Mouse (Mus musculus) cerebellum, adult 18-20 months (tissue): ENCODE measurements at regions not wholly inside any gene's neighbourhood (a gene's known extent, or its start where the extent isn't known, plus 50 kb on each side); places are given as distances from the start of the nearest gene placed in this dataset.

ENCODE experiments used
- DNase-seq, 2 experiments: peaks; one replicate each; pipeline ENCODE4 v3.0.0; 2021

DNA sequence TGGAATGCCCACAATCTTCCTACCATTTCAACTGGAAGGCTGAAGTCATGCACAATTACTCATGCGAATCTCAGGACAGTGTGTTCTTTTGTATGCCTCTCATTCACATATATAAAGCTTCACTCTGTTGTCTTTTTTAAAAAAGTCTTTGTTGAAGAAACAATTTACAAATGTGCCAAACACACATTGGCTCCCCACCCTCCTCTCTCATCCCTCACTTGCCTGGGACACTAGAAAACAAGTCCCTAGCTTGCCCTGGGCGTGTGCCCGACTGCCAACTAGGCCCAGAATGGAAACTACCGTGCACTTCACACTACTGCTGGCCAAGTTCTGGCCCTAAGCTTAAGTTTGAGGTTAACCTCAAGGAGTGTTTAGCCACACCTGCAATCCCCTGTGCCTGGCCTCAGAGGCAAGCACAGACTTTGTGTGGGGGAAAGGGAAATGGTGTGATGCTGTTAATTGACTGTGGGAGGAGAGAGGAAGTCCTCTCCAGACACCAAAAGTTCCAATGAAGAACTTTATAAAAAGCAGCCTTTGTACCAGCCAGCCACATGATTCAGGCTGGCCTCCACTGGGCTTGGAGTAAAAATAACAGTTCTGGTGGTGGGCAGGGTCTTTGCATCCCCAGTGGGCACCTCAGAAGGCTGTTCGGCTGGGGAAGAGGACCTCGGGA is 70.2 kb upstream of the Picalm start:
- no peak for DNase-seq

- no peak for DNase-seq
These were observed 69.5 kb upstream of the Picalm start for GRCm38 (mm10) chr7:90060343-90061175.

- DNase-seq, result no peak
These were observed 68.3 kb upstream of the Picalm start for GRCm38 (mm10) chr7:90061701-90062100.

DNA sequence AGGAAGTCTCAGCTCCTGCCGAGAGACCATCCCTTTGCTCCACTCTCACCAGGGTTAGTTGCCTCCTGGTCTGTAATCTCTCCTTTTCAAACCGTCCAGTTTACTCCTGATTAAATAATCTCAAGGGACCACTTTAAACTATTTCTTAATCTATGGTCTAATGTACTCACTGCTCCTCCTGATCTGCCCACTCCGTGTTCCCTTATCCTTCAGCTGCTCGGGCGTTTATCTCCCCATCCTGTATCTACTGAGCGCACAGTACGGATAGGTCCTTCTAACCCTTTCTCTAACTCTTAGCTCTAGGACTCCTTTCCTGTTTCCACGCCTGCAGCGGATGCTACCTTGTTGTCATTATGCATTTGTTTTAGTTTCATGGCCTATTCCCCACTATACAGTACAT is 67.1 kb upstream of the Picalm start:
- DNase-seq, result no peak

DNA sequence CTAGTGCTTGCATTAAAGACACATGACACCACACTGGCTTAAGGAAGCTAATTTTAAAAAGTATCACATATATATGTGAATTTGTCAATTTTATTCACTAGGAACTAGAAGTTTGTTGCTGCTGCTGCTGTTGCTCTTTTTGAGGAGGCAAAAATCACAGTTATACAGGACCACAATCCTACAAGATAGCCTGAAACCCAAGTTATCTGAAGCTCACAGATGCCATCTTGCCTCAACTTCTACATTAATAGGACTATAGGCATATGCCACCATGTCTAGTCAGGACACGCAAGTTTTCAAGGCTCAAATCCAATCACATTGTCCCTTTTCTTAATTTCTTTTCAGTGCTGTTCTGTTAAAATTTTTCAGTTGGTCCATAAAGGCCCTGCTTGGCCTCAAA is 65.8 kb upstream of the Picalm start:
- DNase-seq, result no peak

DNA sequence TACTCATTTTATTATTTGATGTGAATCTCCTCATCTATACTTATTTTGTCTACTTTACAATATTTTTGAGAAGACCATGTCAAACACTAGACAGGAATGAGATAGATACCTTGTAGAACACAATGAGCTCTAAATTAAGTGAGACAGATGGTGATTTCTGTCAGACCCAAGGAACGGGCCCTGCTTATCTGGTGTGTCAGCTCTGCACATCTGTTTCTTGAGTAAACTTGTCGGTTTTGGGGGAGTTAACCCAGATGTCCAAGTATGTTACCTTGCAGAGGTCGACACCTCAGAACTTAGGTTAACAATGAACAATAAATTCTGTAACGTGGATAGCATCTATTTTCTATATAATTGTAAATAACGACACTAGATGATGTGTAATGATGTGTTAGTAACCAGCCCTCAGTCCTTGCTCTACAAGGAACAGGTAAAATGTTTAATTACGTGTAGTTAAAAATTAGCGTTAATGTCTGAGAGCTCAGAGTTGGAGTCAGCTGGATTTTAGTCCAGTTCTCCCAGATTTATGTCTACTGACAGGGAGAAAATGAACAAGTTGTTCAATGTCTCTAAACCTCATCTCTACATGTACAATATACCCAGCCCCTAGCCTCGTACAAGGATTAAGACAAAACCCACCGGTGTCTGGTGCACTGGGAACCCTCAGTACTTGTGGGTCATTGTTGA is 64.6 kb upstream of the Picalm start:
- DNase-seq, result no peak

DNA sequence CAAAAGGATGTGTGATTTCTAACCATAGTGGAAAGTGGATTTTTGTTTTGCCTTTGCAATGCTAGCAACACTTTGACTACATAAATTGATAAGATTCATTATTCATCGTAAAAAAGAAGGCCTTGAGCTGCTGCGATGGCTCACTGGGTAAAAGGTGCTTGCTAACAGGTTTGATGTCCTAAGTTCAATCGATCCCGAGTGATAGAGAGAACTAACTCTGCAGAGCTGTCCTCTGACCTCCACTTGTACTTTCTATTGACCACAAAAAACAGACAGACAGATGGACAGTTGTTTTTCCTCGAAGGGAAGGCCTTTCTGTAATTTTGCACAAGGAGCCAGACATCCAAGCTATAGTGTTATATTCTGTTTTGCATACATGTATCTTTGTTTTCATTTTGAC is 63.7 kb upstream of the Picalm start:
- no peak for DNase-seq

DNA sequence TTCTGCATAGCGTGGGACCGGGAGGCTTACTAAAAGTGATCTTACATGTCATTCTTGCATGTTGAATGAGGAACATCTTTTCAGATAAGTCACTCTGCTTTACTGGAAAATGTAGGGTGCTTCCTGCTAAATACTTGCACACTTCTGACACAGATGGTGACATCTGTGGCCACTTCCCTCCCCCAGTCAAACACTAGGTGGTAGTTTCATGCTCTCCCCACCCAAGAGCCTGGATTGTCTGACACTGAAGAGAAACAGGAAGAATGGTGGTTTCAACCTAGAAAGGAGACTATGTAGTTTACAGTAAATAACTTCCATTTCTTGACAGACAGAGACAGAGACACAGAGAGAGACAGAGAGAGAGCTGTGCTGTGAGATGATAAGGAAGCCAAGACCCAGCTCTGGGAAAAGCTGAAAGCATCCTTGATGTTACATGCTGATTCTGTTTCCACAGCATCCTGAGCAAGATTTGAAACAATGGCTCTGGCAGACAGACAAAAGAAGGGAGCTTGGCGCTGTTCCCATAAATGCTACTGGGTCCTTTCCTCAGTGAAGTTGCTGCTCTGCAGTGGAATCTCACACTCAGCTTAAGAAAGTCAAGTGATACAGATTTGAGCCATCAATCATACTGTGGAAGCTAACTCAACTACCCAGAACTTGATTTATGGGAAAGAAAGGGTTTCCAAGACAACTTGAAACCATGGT is 61.9 kb upstream of the Picalm start:
- DNase-seq, result no peak

DNA sequence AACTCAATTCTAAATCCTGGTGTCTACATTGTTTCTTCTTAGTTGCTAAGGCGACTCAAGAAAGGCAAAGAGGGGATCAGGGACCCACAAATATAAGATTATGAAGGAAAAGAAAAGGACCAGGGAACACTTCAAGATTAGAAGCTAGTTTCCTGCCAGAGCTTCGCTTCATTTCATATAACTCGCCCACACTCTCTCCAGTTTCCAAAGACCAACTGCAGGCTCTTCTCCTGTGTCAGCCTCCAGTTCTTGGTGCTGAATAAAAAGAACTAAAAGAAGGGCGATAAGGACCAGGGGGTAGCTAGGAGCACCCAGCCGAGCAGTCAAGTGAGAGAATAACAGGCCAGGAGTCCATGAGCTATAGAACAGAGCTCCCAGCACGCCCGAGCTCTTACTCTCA is 59.7 kb upstream of the Picalm start:
- DNase-seq, result no peak

DNA sequence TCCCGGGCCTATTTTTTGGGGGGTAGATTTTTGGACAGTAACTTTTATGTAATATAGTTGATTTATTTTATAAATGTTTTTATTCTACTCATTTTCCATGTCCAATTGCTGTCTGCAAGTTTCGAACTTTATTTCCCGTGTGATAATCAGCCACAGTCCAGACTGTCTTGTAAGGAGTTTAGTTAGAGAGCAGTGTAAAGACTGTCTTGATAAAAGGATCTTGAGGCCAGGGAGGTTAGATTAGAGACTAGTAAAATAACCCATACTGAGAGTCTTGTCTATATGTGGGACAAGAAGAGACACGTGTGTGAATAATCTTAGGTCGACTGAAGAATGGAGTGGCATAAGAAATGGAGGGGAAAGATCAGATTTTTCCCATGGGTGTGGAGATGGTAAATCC is 56.1 kb upstream of the Picalm start:
- DNase-seq, result no peak

GRCm38 (mm10) chr7:90074592-90074991 is 55.4 kb upstream of the Picalm start:
- no peak for DNase-seq

- DNase-seq, result no peak
These were observed 52.4 kb upstream of the Picalm start for GRCm38 (mm10) chr7:90077565-90077964.

DNA sequence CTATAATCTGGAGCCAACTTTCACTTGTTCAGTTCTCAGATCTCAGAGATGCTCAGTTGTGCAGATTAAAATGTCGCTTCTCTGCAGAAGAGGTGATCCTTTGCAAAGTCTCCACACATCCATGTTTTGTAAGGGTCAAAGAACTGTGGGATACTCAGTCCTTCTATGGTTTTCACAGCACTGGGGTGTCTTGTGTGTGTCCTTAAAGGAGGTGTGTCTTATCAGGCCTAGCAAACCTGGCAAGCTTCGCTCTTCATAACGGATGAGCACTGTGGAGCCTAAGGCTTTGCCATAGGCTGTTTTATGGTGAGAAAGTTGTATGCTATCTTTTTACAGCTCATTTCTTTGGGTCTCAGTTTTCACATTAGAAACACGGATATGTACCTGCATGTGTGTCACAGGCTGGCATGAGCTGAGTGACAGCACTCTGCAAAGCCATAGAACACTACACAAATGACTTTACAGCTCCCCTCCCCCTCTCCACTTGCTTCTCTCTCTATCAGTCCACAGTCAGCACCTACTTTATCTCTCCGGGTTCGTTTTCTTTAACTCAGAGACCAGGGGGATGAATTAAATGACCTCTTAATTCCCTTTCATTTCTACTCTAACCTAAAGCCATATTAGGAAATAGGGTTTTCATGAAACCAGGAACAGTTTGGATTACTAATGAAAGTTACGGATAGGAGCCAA is 49.8 kb upstream of the Picalm start:
- no peak for DNase-seq
